Mouse (Mus musculus) monocyte, adult 5-6 weeks (primary cell): Measurements from ENCODE around the gene Ubb. TPM values are rescaled to one million over a fixed set of nuclear protein-coding genes. Genes with fewer than 3 reads are reported as not detected.

Experiments used
- ATAC-seq: fragments of 153-309, 156-312 bp; replicated peaks from 2 replicates; pipeline ENCODE4 v1.8.0; 2017; ENCODE audit warnings: mild to moderate bottlenecking; ENCODE audit not compliant: low TSS enrichment, insufficient number of reproducible peaks, severe bottlenecking, poor library complexity, low FRiP score
- total RNA-seq: library from RNA; stranded (forward); fragments of 200-1000, 200-491, 200-594 nt; gene quantifications from 3 replicates; pipeline ENCODE4 v1.2.3, GENCODE M21; 2017

The Ubb gene
- total RNA-seq, 1 experiment from 2014 or later = 1,289 TPM

DNA sequence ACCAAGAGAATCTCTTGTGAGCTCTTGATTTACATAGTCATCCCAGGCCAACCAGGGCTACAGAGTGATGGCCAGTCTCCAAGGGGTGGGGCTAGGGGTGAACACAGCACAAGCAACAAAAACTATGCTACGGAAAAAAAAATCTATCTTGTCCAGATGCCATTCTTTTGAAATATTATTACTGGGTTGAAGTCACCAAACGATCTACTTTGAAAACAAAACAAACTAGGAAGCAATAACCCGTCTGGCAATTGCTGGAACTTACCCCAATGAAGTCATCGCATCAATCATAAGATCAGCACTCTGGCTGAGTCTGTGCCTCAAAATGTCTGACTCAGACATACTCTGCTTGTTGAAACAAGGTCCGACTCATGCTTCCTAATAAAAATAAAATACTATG lies 1.2 kb upstream of the Ubb start:
- ATAC-seq = no peak

DNA sequence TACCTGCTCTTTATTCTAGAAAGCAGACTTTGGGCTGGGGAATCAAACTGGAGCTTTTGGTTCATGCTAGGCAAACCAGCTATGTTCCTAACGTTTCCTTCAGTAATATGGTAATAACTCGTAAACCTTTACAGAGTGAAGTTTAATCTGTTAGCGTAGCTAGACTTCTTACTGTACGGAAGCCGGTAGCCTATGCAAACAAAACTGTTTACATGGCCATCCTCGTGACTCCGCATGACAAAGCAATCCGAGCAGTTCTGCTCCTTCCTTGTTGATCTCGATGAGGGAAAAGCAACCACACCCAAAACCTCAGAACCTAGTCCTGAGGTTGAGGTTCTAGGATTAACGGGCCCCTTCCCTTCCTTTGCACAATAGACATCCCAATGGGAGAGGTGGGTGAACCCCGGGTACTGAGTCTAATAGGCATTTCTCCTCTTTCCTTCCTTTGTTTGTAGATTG lies 715 bp upstream of the Ubb start:
- peak; percentile 66 for ATAC-seq

DNA sequence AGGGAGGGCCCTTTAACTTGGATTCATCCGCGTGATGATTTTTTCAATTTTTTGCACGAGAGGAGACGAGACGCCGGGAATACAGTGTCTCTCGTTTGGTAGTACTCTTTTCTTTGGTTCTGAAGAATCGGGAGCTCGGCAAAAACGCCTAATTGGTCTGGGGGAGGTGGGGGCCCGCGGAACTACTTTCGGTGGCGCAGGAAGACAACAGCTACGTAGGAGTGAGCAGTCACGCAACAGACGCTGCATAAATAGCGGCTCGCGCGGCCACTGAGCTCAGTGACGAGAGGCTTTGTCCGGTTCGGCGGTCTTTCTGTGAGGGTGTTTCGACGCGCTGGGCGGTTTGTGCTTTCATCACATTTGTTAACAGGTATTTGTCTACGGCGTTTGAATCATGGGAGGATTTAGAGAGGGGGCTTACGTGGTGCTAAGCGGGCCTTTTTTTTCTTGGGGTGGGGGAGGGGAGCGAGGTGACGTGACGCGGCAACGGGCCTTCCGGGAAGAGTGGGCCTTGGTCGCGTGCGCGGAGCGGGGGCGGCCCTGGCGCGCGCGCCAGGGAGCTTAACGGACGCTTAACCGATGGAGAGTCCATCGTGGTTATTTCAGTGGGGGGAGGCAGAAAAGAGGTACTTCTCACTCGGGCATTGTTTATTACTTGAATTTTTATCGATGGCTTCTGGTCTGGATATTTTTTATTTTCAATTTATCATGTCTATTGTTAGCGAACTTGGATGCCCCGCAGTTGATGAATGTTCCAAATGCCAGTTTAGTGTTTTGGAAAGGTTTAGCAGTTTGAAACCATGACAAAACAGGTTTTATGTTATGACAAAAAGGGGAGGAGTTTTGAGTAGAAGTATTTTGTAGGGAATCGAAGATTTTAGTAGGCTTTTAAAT lies 502 bp downstream of the Ubb start:
- peak; percentile 65 for ATAC-seq

DNA sequence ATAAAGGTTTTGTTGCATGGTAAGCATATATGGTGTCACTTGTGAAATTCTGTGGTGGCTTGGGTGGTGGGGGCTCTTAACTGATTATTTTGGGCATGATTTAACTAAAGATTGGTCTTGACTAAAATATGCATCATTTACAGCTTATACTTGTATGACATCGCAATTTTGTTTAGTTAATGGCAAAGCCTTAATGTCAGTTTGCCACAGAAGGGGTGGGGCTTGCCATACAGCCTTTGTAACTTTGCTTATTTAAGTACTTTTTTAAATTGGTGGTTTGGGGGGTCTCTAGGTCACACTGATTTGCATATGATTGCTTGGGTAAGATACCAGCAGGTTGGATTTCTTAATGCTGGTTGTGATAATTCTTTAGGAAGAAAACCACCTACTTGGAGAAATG lies 2.2 kb downstream of the Ubb start:
- no peak for ATAC-seq

DNA sequence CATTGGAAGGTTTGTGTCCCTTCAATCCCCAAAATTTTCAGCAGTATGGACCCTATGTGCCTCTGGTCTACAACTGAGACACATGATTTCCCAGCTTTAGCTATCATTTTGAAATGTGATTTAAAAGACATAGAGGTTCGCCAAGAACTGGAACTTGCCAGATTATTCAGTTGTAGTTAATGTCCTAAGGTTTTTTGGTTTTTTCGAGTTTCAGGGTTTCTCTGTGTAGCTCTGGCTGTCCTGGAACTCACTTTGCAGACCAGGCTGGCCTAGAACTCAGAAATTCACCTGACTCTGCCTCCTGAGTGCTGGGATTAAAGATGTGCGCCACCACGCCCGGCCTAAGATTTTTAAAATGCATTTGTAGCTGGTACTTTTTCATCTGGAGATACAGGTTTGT lies 2.7 kb downstream of the Ubb start:
- no peak for ATAC-seq

DNA sequence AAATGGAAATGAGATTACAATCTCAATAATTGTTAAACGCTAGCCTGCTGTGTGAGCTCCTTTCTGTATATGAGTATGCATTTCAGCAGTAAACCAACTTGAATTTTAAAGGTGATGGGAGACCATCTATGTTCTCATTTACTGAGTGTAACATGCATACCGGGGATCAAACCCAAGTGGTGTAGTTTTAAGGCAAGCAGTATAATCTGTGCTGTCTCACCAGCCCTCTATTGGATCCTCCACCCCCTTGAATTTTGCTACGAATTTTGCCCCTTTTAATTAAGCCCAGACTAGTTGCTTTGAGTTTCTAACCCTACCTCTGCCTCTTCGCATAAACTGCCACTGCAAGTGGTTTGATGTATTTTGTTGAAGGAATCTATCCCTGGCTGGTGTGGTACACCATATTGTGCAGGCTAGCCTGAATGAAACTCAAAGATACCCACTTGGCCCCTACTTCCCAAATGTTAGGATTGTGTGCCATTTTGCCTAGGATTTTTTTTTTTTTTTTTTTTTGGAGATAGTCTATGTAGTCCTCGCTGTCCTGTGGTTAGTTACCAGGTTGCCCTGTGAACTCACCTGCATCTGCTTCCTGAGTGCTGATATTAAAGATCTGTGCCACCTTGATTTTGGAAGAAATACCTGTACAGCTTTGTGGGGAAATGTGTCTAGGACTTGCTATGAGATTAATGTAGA lies 3.3 kb downstream of the Ubb start:
- ATAC-seq = no peak

DNA sequence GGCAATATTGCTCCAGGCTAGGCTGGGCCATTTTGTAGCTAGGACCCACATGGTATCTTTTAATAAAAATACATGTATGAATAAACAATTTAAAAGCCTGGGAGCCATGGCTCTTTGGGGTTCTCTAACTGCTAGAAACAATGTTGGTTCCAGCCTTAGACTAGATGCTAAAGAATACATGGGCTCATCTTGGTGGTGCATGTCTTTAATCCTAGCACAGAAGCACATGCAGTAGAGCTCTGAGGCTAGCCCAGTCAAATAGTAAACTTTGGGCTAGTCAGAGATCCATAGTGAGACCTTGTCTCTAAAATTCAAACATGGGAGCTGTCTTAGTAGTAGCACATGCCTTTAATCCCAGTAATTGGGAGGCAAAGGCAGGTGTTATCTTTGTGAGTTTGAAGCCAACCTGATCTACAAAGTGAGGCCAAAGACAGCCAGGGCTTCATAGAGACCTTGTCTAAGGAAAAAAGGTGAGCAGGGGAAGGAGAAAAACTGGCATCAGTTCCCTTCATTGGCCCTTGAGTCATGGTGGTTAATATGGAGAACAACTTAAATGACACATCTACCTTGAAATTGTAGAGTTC lies 4.1 kb downstream of the Ubb start:
- ATAC-seq = no peak

DNA sequence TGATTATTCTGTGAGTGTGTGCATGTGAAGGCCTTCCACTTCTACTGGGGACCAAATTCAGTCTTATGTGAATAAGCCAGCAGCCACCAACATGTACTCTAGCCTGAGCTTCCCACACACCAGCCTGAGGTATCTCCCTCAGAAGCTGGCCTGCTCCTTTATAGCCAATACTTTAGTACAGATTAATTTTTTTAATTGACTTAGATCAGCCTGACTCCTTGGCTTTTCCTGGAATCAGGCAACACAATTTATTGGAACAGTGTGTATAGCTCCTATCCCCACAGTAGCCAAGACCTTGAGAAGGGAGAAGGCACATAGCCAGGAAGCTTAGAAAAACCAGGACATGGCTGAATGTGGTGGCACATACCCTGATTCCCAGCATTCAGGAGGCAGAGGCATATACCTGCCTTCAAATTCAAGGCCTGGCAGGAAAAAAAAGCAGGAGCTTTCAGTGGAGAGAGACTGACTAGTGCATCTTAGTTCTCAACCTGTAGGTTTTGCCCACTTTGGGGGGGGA lies 5.0 kb downstream of the Ubb start:
- no peak for ATAC-seq

DNA sequence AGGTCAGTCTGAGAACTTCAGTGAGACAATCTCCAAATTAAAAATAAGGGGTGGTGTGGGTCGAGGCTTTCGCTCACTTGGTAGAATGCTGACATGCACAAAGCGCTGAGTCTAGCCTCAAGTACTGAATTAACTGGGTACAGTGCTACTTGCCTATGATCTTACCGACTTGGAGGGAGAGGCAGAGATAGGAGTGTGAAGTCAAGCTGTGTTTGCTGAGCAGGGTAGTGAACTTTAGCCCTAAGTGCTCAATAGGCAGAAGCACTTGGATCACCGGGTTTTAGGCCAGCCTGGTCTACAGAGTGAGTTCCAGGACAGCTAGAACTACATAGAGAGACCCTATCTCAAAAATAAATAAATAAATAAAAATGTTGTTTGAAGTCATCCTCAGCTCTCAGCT lies 6.2 kb downstream of the Ubb start:
- no peak for ATAC-seq

DNA sequence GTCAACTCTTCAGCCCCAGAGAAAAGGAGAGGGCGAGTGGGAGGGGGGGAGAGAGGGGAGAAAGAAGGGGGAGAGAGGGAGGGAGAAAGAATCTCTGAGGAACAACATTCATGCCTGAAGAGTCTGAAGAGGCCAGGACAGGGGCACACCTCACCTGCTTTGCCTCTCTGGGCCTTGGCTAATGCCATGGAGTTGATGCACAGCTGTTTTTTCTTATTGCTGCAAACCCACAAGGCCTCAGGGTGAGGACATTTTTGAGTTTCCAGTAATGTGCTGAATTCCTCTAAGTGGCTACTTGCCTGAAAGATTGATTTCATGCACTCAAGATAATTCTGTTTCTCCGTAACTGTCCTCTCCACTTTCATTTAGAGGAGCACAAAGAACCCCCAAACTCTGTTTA lies 7.2 kb downstream of the Ubb start:
- no peak for ATAC-seq

DNA sequence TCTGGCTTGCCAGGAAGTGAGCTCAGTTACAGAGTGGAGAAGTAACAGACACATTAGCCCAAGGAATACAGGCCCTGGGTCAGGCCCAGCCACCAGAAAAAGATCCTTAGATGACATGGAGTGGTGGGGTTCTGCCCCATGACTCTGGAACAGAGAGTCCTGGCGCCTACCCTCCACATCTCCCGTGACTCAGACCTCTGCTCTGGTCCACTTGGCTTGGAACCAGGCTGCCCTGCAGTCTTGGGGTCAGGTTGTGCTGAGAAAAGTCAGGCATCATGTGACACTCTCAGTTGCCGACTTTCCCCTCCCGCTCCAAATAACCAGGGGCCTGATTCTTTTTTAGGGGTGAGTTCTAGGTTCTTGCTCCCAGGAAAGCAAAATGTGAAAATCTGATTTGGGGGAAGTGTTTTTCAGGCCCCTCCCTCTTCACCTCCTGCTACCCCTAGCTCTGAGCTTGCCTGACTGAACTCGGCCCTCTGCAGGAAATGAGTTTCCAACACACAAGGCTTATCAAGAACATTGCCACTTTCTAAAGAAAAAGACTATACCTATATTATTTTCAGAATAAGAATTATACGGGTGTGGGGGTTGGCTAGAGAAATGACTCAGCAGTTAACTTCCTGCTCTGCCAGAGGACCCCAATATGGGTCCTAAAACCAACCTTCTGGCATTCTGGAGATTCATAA lies 8.1 kb downstream of the Ubb start:
- no peak for ATAC-seq

DNA sequence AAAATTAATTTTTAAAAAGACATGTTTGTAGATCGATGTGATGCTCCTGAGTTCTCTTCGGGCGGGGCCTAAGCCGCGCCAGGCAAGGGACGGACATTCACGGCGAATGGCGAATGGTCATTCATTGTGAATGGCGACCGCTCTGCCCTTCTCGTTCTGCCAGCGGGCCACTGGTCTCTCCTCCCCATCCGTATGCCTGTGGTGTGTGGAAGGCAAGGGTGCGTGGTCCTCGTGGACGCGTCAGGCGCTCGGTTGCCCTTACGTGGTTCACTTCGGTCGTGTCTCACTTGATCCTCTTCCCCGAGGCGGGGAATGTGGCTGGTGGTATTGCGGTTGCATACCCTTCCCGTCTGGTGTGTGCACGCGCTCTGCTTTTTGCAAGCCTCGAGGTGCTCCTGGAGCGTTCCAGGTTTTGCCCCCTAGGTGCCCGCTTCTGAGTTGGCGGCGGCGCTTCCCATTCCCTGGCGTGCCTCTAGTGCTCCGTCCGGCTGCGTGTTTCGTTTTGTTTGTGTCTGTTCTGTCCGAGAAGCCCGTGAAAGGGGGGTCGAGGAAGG lies 9.6 kb downstream of the Ubb start:
- ATAC-seq = peak; percentile 58

DNA sequence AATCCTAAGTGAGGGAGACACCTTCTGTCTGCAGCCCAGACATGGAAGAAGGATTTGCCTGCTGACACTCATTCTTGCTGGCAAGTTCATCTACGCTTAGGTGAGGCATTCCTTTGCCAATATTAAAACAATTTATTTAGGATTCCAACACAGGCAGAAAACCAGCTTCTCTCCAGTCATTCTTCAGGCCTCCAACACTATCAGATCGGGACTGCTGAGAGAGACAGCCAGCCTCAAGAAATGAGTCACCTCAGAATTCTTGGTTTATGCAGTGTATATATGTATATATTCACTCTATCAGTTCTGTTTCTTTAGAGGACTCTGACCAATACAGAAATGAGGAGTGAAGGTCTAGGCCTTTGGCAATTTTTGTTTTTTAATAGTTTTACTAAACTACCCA lies 12.6 kb downstream of the Ubb start:
- ATAC-seq = no peak

DNA sequence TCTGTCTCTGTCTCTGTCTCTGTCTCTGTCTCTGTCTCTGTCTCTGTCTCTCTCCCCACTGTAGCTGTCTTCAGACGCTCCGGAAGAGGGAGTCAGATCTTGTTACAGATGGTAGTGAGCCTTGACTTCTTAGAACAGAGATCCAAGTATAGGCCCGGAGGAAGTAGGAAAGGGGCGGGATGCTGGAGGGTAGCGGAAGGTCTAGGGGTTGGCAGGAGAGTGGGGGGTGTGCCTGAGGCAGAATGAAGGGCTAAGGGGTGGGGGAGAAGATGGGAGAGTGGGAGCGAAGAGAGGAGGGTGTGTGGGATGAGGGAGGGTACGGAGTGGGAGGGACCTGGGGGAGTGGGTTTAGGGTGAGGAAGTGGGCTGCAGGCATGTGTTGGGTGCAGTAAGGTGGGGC lies 14.8 kb downstream of the Ubb start:
- no peak for ATAC-seq

DNA sequence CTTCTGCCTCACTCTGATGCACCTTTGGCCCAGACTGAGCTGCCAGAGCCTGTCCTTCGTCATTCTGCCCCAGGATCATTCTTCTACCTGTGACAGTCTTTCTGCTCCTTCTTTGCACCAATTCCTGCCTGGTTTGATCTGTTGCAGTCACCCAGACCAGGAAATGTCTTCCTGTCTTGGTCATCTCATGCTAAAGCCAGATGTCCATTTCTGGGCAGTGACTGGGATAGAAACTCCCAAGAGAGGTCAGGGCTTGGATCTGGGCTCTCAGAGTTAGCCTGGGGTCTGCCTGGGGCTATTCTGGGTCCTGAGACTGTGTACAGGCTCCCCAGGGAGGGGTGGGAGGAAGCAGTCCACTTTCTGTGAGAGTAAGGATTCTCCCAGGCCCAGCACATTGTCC lies 15.2 kb downstream of the Ubb start:
- no peak for ATAC-seq

DNA sequence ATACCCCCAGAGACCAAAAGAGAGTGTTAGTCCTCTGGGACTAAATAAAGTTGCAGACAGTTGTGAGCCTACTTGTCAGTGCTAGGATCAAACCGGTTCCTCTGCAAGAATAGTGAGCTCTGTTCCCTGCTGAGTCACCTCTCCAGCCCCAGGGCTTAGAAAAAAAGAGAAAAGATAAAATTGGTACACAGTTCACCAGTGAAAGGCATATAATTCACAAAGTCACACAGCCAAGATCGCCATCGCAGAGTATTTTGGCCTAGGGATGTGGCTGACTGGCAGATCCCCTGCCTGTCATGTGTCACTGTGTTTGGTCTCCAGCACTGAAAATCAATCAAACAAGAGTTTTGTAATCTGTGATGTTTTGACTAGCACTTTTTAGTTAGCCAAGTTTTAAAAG lies 17.3 kb downstream of the Ubb start:
- no peak for ATAC-seq

DNA sequence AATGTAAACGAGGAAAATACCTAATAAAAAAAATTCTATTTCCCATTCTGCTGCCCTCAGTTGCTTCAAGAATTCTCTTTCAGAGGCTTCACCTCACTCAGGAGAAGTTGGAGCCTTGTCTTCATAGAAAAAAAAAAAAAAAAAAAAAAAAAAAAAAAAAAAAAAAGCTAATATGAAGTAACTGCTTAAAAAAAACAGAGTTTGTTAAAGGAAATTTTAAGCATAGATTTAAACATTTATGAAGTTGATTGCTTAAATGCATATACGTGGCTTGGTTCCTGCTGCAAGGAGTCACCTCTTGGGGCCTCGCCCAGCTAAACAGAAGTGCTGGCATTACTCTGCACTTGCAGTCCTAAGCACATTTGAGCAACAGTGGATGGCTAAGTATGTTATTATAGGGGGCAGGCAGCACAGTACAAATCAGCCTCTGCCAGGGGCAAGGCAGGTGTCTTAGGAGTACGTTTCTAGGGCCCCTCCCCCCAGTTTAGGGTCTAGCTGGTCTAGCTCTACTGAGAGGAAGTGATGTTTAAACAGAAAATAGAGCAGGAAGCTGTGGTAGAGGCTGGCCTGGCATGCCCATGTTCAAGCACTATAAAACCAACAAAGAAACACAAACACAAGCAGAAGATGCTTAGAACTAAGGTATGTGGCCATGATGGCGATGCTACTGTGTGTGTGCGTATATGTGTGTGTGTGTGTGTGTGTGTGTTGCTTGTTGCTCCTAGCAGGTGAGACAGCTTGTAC lies 23.2 kb downstream of the Ubb start, which contains the start of gene Trpv2:
Trpv2 (plus strand) TSS at position 528 of the 744 bp plus-strand sequence.
- peak; percentile 28; the same call in 1 of the 2 replicates for ATAC-seq

DNA sequence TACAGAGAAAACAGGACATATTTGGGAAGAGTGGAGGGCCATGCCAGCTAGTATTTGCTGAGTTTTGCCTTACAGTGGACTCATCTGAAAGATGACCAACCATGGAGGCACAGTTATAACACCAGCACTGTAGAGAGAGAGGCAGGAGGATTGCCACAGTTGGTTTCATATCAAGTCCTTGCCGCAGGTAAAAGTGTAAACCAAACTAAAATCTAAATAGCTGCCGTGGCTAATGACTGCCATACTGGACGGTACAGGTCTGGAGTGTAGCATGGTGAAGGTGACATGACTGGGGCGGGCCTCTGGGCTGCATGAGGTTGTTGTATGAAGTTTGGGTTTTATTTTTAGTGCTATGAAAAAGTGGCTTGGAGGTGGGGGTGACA lies 23.7 kb downstream of the Ubb start:
- no peak for ATAC-seq
